Mouse (Mus musculus) hindbrain, postnatal 0 days (tissue): Measurements from ENCODE around the gene Rmnd5b. TPM values are rescaled to one million over a fixed set of nuclear protein-coding genes. Genes with fewer than 3 reads are reported as not detected.

Experiments used
- ATAC-seq: fragments of 200-750 bp; cut with Nextera tagmentation; 2 replicates; pipeline ENCODE4 v1.8.0; 2017; ENCODE audit warnings: mild to moderate bottlenecking, moderate TSS enrichment, moderate library complexity
- DNase-seq: peaks from one replicate; pipeline ENCODE4 v3.0.0-alpha.2; 2015; ENCODE audit warnings: low spot score
- H3K27ac ChIP-seq: fragments of 300-500 bp; sonication (generic); 2 replicates; pipeline ENCODE4 v1.5.1; 2014; ENCODE audit warnings: mild to moderate bottlenecking
- H3K27me3 ChIP-seq: fragments of 300-500 bp; sonication (generic); 2 replicates; pipeline ENCODE4 v1.6.1; 2014; ENCODE audit warnings: low read length, mixed read lengths; ENCODE audit not compliant: insufficient read depth
- H3K36me3 ChIP-seq: fragments of 300-500 bp; sonication (generic); 2 replicates; pipeline ENCODE4 v1.6.1; 2014; ENCODE audit warnings: low read length, mixed read lengths; ENCODE audit not compliant: insufficient read depth
- H3K4me1 ChIP-seq: fragments of 300-500 bp; sonication (generic); 2 replicates; pipeline ENCODE4 v1.6.1; 2014; ENCODE audit warnings: antibody characterized with exemption, low read length, mixed read lengths; ENCODE audit not compliant: insufficient read depth
- H3K4me2 ChIP-seq: fragments of 300-500 bp; sonication (generic); 2 replicates; pipeline ENCODE4 v1.6.1; 2014; ENCODE audit warnings: low read depth, mild to moderate bottlenecking, low read length, moderate library complexity, mixed read lengths
- H3K4me3 ChIP-seq: fragments of 300-500 bp; sonication (generic); 2 replicates; pipeline ENCODE4 v1.5.1; 2014; ENCODE audit warnings: low read length
- H3K9ac ChIP-seq: fragments of 300-500 bp; sonication (generic); replicated peaks from 2 replicates; pipeline ENCODE4 v1.6.1; 2014; ENCODE audit warnings: mild to moderate bottlenecking, low read length, moderate library complexity, mixed read lengths
- H3K9me3 ChIP-seq: fragments of 300-500 bp; sonication (generic); 2 replicates; pipeline ENCODE4 v1.6.1; 2016; ENCODE audit warnings: low read length, mixed read lengths
- CTCF ChIP-seq: IDR thresholded peaks from 2 replicates; pipeline ENCODE4 v1.5.1; 2016; ENCODE audit warnings: antibody characterized with exemption, control low read depth, low read depth
- WGBS: fragments of 180-500 bp; shearing (Covaris S2); extraction: QIAGEN DNeasy Blood & Tissue Kit; methylation state at CpG from one replicate; pipeline ENCODE4 v1.1.7; 2014; 5-methylcytosine and 5-hydroxymethylcytosine counted together
- polyA plus RNA-seq: library from polyadenylated mRNA; unstranded; fragments of >200 nt; fragmentation: Nextera tagmentation; extraction: Ambion mirVana; gene quantifications from 2 replicates; pipeline ENCODE4 v1.2.1, GENCODE M21; 2015
- total RNA-seq: library from RNA; depleted of rRNA; stranded (reverse); fragments of >200 nt; gene quantifications from 2 replicates; pipeline ENCODE4 v1.2.3, GENCODE M21; 2014

Gene Rmnd5b
- total and polyA plus RNA-seq, 2 experiments from 2014 or later = 63.8 to 99.9 TPM

DNA sequence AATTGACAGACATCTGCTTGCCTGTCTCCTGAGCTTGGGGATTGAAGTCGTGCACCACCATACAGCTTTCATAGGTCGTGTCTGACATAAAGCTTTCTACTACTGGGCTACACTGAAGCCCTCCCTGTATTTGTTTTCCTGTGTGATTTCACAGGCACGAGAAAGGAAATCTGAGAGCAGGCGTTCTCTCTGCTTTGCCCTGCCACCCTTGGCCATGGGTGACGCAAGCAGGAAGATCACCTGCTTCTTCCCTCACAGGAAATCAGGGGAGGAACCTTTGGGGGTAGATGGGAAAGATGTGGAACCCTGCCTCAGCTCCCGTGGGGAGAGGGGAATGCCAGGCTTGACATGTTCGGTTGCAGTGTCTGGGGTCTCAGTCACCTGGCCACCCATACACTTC, 22.6 kb upstream of the Rmnd5b start:
- no peaks in the 10 kb centered on the region for H3K4me1 ChIP-seq
- H3K4me3 ChIP-seq = no peak overlapping the region
- no peak for TF ChIP-seq CTCF
- H3K27me3 ChIP-seq = no peaks in the 10 kb centered on the region
- H3K27ac ChIP-seq = no peak overlapping the region
- no peak overlapping the region for H3K9ac ChIP-seq
- H3K9me3 ChIP-seq = no peaks in the 10 kb centered on the region
- H3K4me2 ChIP-seq = no peak overlapping the region
- 62% methylated on average over 7 of the region's 7 CpGs for WGBS
- DNase-seq = no peak
- H3K36me3 ChIP-seq = no peaks in the 10 kb centered on the region
- ATAC-seq = no peak

DNA sequence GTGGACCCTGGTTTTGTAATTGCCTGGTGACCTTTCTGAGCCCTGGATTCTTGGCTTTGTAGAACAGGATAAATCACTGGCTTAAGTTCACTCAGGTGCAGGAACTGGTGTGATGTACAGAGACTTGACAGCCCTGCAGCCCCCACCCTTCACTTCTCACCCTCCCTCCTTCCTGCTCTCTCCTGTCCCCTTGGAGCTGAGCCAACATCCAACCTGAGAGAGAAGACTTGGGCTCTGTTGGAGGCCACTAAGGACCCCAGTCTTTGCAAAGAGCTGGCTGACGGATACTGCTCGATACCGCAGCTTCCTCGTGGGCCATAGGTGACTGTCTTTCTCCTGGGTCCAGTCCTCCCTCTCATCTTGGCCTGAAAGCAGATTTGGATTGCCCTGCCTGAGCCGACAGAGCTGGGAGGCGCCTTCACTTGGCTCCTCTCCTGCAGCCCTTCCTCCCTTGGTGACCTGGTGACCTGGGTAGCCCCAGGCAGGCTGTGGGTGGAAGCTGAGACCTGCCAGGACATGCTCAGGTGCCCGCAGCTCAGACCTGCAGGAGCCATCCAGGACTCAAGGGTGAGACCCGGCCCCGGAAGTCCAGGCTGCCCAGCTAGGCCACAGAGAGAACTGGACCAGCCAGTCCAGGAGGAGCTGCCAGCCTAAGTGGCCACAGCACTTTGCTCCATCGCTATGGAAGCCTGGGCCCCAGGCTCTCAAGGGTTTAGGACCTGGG, 21.3 kb upstream of the Rmnd5b start:
- Histone ChIP-seq H3K9ac (no peak overlapping the region), H3K27ac (no peak overlapping the region), H3K9me3 (no peaks in the 10 kb centered on the region), H3K4me1 (no peaks in the 10 kb centered on the region), H3K4me3 (no peak overlapping the region), H3K36me3 (no peaks in the 10 kb centered on the region), H3K27me3 (no peaks in the 10 kb centered on the region), H3K4me2 (no peak overlapping the region)
- WGBS = 83% methylated on average over 10 of the region's 10 CpGs
- DNase-seq (no peak), ATAC-seq (no peak)
- no peak for TF ChIP-seq CTCF

DNA sequence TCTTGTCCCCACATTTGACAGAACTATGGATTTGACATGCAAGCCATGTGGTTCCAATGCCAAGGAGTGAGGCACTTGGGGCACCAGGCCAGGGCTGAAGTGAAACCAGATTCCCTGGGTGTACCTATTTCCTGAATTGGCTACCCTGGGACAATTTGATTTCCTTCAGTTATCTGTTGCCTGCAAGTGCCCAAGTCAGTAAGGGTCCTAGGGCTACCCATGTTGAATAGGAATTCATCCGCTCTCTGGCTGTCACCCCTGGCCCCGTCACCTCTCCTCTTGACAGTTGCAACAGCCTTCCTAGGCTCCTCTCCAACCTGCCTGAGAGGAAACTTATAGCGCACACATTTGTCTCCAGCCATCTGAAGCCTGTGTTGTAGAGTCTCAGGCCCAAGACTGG, 19.2 kb upstream of the Rmnd5b start:
- Histone ChIP-seq H3K4me2 (no peak overlapping the region), H3K4me3 (no peak overlapping the region), H3K36me3 (no peaks in the 10 kb centered on the region), H3K27me3 (no peaks in the 10 kb centered on the region), H3K9me3 (no peaks in the 10 kb centered on the region), H3K4me1 (peaks cover under 1% of the 10 kb centered on the region; the same call in 1 of the 2 replicates), H3K9ac (no peak overlapping the region), H3K27ac (no peak overlapping the region)
- DNase-seq (no peak), ATAC-seq (no peak)
- WGBS = 89% methylated on average over 3 of the region's 3 CpGs
- TF ChIP-seq CTCF = no peak

DNA sequence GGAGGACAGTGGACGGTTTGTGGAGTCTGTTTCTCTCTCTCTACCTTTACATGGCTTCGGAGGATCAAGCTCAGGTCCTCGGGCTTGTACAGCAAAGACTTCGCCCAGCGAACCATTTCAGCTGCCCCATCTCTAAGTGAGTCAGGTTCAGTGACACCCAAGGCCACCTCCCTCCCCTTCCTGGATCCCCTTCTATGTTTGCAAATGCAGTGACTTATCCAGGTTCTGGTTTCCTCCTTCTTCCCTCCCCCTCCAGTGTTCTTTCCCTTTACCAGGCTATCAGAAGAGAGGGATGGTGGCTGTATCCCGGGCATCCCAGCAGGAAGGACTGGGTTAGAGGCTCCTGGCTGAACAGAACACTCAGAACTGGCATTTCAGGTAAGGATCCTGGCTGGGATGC, 18.0 kb upstream of the Rmnd5b start:
- no peaks in the 10 kb centered on the region for H3K36me3 ChIP-seq
- no peaks in the 10 kb centered on the region for H3K9me3 ChIP-seq
- TF ChIP-seq CTCF = no peak
- peaks cover 4% of the 10 kb centered on the region; the same call in 1 of the 2 replicates for H3K4me1 ChIP-seq
- H3K9ac ChIP-seq = no peak overlapping the region
- no peak overlapping the region for H3K4me3 ChIP-seq
- DNase-seq (no peak), ATAC-seq (no peak)
- no peak overlapping the region for H3K4me2 ChIP-seq
- no peaks in the 10 kb centered on the region for H3K27me3 ChIP-seq
- H3K27ac ChIP-seq = no peak overlapping the region
- WGBS = 87% methylated on average over 6 of the region's 6 CpGs

DNA sequence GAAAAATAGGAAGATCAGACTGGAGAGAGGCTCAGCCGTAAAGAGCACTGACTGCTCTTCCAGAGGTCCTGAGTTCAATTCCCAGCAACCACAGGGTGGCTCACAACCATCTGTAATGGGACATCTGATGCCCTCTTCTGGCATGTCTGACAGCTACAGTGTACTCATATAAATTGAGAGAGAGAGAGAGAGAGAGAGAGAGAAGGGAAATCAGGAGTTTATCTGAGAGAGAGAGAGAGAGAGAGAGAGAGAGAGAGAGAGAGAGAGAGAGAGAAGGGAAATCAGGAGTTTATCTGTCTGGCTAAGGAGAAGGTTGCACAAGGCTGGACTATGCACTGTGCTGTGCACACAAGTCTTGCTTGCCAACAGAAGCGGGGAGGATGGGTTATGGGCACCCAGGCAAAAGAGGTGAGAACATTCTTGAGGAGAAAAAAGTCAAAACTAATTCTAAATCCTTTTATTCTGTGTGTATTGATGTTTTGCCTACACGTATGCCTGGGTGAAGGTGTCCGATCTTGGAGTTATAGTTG, 17.3 kb upstream of the Rmnd5b start:
- no peak overlapping the region for H3K9ac ChIP-seq
- no peak for ATAC-seq

DNA sequence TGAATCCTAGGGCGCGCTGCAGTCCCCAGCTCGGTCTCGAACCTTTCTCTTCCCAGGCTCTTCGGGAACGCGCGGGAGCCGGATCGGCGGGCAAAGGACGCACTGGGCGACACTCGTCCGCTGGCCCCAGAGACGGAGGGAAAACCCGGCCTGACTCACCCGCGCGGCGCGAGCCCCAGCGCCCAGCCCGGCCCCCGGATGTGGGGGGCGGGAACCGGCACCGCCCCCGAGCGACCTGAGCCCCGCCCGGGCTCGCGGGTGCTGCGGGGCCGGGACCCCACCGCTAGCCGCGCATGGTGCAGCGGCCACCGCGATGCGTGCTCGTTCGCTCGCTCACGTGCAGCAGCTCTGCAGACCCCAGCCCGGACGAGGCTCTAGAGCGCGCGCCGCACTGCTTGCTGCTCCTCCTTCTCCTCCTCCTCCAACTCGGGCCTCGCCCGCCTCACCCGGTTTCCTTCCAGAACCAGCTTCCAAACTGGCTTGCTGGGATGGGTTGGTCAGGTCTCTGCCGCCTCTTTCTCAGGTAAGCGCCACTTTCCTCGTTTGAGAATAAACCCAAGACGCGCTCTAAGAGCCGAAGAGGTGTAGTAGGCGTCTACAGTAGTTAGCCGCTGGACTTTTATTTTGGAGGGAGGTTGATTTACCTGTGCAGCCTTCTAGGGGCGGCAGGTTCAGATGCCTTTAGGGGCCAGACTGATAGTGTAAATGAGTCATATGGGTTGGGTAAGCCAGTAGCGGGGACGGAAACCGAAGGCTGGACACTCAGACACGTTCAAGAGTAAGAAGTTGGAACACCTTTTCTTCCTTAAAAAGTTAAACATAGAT, 15.2 kb upstream of the Rmnd5b start, which contains the start of the genes N4bp3 and D930048N14Rik:
Gene N4bp3 (minus strand): TSS at position 152 of the 825 bp plus-strand sequence.
Gene D930048N14Rik (plus strand): TSS at position 264 of the 825 bp plus-strand sequence.
- WGBS = 2% methylated on average over 56 of the region's 70 CpGs
- no peak for TF ChIP-seq CTCF
- ATAC-seq (peak; percentile 69), DNase-seq (peak; percentile 73)
- Histone ChIP-seq H3K36me3 (no peaks in the 10 kb centered on the region), H3K9me3 (no peaks in the 10 kb centered on the region), H3K4me2 (peak within 1 kb of the TSS; percentile 85), H3K9ac (peak within 1 kb of the TSS; percentile 81), H3K4me3 (peak within 1 kb of the TSS; percentile 72), H3K27me3 (no peaks in the 10 kb centered on the region), H3K27ac (peak within 1 kb of the TSS; percentile 56; the same call in 1 of the 2 replicates), H3K4me1 (peaks cover 4% of the 10 kb centered on the region; the same call in 1 of the 2 replicates)

More for the DNA sequence above, 17.3 kb upstream of the Rmnd5b start:
- no peak overlapping the region for H3K4me3 ChIP-seq
- no peak for DNase-seq
- H3K9me3 ChIP-seq = no peaks in the 10 kb centered on the region
- H3K27me3 ChIP-seq = no peaks in the 10 kb centered on the region
- peaks cover 4% of the 10 kb centered on the region; the same call in 1 of the 2 replicates for H3K4me1 ChIP-seq
- H3K36me3 ChIP-seq = no peaks in the 10 kb centered on the region
- WGBS = 92% methylated on average over 4 of the region's 4 CpGs
- 0 out of 2 replicates have a peak, but pooled peaks have one; percentile 2 for TF ChIP-seq CTCF
- H3K27ac ChIP-seq = no peak overlapping the region
- H3K4me2 ChIP-seq = no peak overlapping the region
